Mouse (Mus musculus) lung, adult 2 months (tissue): ENCODE results near the gene Nphs1.

Experiments used
- CTCF ChIP-seq: fragments of 200-500 bp; IDR thresholded peaks from 2 replicates; pipeline ENCODE4 v1.5.1; 2011; ENCODE audit warnings: mild to moderate bottlenecking, low read length, control low read depth; ENCODE audit not compliant: insufficient read depth
- POLR2A ChIP-seq: fragments of 200-500 bp; IDR thresholded peaks from 2 replicates; pipeline ENCODE4 v1.6.1; 2011; ENCODE audit warnings: low read depth, mild to moderate bottlenecking, control low read depth, low read length, borderline replicate concordance; ENCODE audit errors: extremely low read depth

GRCm38 (mm10) chr7:30531291-30531815 lies 73.2 kb downstream of the Nphs1 start:
- TF ChIP-seq CTCF, result no peak
- no peak for TF ChIP-seq POLR2A
